Mouse (Mus musculus): ENCODE results near the gene Tor4a. TPM values are rescaled to one million over a fixed set of nuclear protein-coding genes. Genes with fewer than 3 reads are reported as not detected.
A peak's percentile ranks its signal among the peaks of the same experiment; 100 is the strongest.

The Tor4a gene
- polyA plus RNA-seq, 1 experiment from 2014 or later = 2.2 TPM

DNA sequence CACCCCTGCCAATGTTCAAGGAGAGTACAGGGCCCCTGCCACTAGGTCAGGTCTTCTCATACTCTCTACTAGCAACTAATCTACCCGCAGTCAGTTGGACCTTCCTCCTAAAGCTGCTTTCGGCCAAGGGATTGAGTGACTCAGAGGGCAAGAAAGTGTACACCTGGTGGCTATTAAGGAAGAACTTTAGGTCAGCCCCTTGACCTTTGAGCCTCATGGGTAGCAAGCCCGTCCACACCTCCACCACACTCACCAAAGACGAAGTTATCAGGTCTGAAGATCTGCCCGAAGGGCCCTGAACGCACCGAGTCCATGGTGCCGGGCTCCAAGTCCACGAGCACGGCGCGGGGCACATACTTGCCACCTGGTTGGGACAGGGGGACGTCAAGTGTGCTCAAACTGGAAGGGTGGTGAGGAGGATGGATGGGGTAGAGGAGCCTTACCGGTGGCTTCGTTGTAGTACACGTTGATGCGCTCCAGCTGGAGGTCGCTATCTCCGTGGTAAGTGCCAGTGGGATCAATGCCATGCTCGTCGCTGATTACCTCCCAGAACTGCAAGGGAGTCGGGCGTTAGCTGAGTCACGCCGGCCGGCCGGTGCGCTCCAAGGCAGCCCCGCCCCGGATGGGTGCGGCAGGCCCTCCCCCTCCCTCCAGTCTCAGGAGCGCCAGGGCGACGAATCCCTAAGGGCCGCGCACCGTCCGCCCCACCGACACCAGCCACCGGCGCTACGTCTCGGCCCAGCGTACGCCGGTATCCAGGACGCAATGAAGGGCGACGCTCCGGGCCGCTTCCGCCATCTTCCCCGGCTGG, 27.2 kb upstream of the Tor4a start:
- no peak for DNase-seq (ENCODE audit: low spot score)
- H3K27me3 ChIP-seq (replicated peaks; ENCODE audit: low read depth, poor library complexity, severe bottlenecking) = no peaks in the 10 kb centered on the region
- peaks cover 26% of the 10 kb centered on the region for H3K36me3 ChIP-seq (replicated peaks)
- peak overlapping the region; percentile 93 for H3K27ac ChIP-seq (replicated peaks)
- WGBS = 1% methylated on average over 53 of the region's 53 CpGs
- H3K9me3 ChIP-seq = no peaks in the 10 kb centered on the region
- peak overlapping the region; percentile 84 for H3K4me3 ChIP-seq
- peaks cover 26% of the 10 kb centered on the region for H3K4me1 ChIP-seq

DNA sequence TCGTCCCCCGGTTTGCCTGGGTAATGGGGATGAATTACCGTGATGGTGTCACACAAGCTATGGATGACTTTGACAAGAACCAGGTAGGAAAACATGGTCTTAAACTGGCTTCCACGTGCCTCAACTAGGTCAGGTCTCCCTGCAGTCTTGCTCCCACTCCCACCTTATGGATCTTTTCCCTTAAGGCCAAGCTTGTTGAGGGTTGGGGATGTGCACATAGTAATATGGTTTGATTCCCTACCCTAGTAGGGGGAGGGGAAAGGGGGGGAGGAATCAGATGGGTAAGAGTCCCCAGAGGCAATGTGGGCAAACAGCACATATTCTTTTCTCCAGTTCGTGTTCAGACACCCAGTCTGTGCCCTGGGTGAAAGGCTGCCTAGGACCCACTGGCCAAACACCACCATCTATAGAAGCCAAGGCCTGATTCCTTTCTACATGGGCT, 24.7 kb upstream of the Tor4a start:
- H3K36me3 ChIP-seq (replicated peaks) = peaks cover 26% of the 10 kb centered on the region
- 70% methylated on average over 5 of the region's 5 CpGs for WGBS
- DNase-seq (ENCODE audit: low spot score) = no peak
- no peak overlapping the region for H3K4me3 ChIP-seq
- H3K9me3 ChIP-seq = no peaks in the 10 kb centered on the region
- no peak overlapping the region for H3K27ac ChIP-seq (replicated peaks)
- H3K27me3 ChIP-seq (replicated peaks; ENCODE audit: low read depth, poor library complexity, severe bottlenecking) = no peaks in the 10 kb centered on the region
- peaks cover 17% of the 10 kb centered on the region for H3K4me1 ChIP-seq

DNA sequence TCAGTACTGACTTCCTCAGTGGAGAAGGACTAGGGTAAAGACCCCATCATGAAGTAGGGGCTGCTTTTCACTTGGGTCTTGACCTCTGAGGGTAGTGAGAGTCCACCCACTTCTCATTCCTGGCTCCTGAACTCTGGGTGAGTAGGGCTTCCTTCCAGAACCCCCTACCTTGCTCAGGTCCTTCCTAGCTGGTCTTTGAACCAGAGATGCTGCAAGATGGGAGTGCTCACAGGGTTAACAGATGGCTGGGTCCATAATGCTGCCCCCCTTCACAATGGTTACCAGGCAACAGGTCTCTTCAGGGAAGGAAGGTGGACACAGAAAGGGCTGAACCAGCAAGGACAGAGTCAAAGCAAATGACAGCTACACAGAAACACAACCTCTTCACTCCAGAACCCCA, 21.8 kb upstream of the Tor4a start, which contains the start of gene Fam166a:
TSS of gene Fam166a (plus strand) at position 301 of the 400 bp plus-strand sequence.
- peaks cover 5% of the 10 kb centered on the region for H3K4me1 ChIP-seq
- DNase-seq (ENCODE audit: low spot score) = no peak

DNA sequence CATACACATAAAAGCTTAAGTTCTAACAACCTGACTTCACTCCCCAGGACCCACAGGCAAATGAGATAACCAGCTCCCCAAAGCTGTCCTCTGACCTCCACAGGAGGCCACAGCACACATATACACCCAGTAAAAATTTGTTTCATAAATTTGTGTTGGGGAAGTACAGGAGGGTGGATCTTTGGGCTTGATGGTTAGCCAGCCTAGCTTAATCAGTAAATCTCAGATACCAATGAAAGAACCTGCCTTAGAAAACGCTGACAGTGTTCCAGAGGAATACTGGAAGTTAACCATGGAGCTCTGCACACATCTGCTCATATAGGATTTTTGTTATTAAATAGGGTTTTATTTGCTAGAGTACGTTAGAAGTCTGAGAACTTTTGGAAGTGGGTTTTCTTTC, 21.0 kb upstream of the Tor4a start:
- 63% methylated on average over 2 of the region's 2 CpGs for WGBS
- Histone ChIP-seq H3K4me3 (no peak overlapping the region), H3K4me1 (no peaks in the 10 kb centered on the region), H3K27me3 (replicated peaks; ENCODE audit: low read depth, poor library complexity, severe bottlenecking) (peaks cover 18% of the 10 kb centered on the region), H3K36me3 (replicated peaks) (peaks cover 14% of the 10 kb centered on the region), H3K27ac (replicated peaks) (no peak overlapping the region), H3K9me3 (no peaks in the 10 kb centered on the region)
- no peak for DNase-seq (ENCODE audit: low spot score)

More for the DNA sequence above, 21.8 kb upstream of the Tor4a start, which contains the start of gene Fam166a:
- no peak within 1 kb of the TSS for H3K4me3 ChIP-seq
- H3K9me3 ChIP-seq = no peaks in the 10 kb centered on the region
- peaks cover 22% of the 10 kb centered on the region for H3K36me3 ChIP-seq (replicated peaks)
- H3K27me3 ChIP-seq (replicated peaks; ENCODE audit: low read depth, poor library complexity, severe bottlenecking) = peaks cover 10% of the 10 kb centered on the region; the same call in 1 of the 2 replicates
- H3K27ac ChIP-seq (replicated peaks) = no peak within 1 kb of the TSS

DNA sequence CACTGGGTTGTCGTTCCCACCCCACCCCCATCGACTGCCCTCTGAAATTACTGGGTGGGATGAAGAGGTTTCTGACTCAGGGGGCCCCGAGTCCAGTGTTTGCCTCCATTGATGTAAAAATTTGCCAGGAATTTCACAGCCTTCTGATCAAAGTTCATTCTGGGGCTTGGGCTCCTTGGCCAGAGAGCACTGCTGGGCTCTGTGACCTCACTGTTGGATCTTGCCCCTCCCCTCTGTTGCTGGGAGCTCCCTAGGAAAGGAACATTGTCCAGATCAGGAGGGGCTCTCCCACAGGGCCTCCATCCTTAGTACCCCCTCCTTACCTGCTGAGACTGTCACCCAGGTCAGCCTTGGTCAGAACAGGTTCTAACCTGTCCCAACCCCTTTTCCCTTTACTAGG, 17.8 kb upstream of the Tor4a start, which contains the start of gene Stpg3:
TSS of gene Stpg3 (minus strand) at position 194 of the 400 bp plus-strand sequence.
- Histone ChIP-seq H3K27me3 (replicated peaks; ENCODE audit: low read depth, poor library complexity, severe bottlenecking) (peaks cover 25% of the 10 kb centered on the region), H3K27ac (replicated peaks) (no peak within 1 kb of the TSS), H3K4me3 (no peak within 1 kb of the TSS), H3K4me1 (peaks cover 19% of the 10 kb centered on the region), H3K36me3 (replicated peaks) (peaks cover 5% of the 10 kb centered on the region; the same call in 1 of the 2 replicates), H3K9me3 (no peaks in the 10 kb centered on the region)
- no peak for DNase-seq (ENCODE audit: low spot score)
- WGBS = 70% methylated on average over 3 of the region's 3 CpGs

DNA sequence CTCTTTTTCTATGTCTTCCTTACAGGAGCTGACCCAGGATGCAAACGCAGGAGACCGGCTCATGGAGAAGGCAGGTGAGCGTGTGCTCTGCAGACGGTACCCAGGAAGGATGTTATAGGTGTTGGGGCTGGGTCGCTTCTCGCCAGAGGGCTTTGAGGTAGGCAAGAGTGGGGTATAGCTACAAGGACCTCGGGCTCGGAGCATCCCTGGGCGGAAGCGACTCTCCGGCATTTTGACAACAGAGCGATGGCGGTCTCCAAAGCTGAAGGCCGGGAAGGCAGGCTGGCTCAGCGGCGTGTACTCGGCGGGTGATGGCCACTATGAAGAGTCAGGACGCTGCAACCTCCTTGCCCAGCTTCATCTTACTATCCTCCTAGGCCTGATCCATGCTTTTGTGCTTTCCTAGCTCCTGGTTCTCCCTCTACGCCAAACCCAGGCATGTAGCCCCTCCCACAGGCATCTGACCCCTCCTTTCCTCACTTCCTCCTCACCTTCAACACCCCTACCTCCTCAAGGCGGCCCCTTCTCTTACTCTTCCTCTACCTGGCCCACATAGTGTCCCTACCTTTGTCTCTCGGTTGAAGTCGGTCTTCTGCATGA, 16.7 kb upstream of the Tor4a start:
- 67% methylated on average over 23 of the region's 23 CpGs for WGBS
- no peak for DNase-seq (ENCODE audit: low spot score)
- peaks cover 13% of the 10 kb centered on the region for H3K36me3 ChIP-seq (replicated peaks)
- peaks cover 19% of the 10 kb centered on the region for H3K4me1 ChIP-seq
- H3K4me3 ChIP-seq = no peak overlapping the region
- peaks cover 25% of the 10 kb centered on the region for H3K27me3 ChIP-seq (replicated peaks; ENCODE audit: low read depth, poor library complexity, severe bottlenecking)
- no peaks in the 10 kb centered on the region for H3K9me3 ChIP-seq
- no peak overlapping the region for H3K27ac ChIP-seq (replicated peaks)

DNA sequence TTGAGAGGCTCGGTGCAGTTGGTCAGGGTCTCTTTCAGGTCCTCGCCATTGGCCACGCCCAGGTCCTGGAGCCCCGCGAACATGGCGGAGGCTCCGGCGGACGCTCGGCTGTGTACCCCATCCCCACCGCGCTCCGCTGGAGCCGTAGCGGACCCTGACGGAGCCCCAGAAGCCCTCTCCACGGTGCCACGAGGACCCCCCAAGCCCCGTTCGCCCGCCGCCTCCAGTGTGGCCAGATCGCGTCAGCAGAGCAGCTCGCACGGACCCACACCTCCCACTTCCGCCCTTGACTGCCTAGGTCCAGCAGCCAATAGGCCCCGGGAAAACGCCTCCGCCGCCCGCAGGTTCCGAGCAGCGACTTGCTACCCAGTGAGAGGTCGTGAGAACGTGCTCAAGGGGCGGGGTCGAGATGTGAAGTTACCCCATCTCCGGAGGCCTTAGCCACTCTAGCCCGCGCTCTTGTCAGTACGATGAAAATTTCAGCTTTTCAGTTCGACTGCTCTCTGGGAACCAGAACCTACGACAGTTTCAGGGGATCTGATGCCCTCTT, 14.5 kb upstream of the Tor4a start, which contains the start of gene Nelfb:
TSS of gene Nelfb (minus strand) at position 369 of the 550 bp plus-strand sequence.
- no peaks in the 10 kb centered on the region for H3K9me3 ChIP-seq
- peaks cover 35% of the 10 kb centered on the region for H3K36me3 ChIP-seq (replicated peaks)
- DNase-seq (ENCODE audit: low spot score) = peak; percentile 95
- peaks cover 19% of the 10 kb centered on the region for H3K4me1 ChIP-seq
- peak within 1 kb of the TSS; percentile 98 for H3K27ac ChIP-seq (replicated peaks)
- H3K4me3 ChIP-seq = peak within 1 kb of the TSS; percentile 96
- peaks cover 25% of the 10 kb centered on the region for H3K27me3 ChIP-seq (replicated peaks; ENCODE audit: low read depth, poor library complexity, severe bottlenecking)
- WGBS = under 1% methylated on average over 44 of the region's 44 CpGs

DNA sequence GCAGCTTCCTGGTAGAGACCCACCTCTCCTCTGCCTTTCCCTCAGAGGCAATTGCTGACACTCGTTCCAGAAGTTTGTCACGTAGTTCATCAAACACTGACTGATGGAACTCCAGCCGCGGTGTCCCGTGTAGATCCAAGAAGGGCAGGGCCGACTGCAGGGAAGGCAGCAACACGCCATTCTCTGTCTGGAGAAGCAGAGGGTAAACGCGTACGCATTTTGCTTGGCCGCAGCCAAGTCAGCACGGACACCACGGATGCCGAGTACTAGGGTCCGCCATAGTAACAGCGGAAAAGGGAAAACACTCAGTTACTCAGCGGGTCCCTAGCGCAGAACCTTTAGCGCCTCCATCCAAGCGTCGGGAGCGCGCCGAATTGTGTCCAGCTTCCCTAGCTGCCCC, 14.0 kb upstream of the Tor4a start:
- Histone ChIP-seq H3K4me3 (peak overlapping the region; percentile 96), H3K4me1 (peaks cover 19% of the 10 kb centered on the region), H3K27ac (replicated peaks) (peak overlapping the region; percentile 98), H3K9me3 (no peaks in the 10 kb centered on the region), H3K36me3 (replicated peaks) (peaks cover 40% of the 10 kb centered on the region), H3K27me3 (replicated peaks; ENCODE audit: low read depth, poor library complexity, severe bottlenecking) (peaks cover 25% of the 10 kb centered on the region)
- DNase-seq (ENCODE audit: low spot score) = no peak
- WGBS = under 1% methylated on average over 24 of the region's 24 CpGs

DNA sequence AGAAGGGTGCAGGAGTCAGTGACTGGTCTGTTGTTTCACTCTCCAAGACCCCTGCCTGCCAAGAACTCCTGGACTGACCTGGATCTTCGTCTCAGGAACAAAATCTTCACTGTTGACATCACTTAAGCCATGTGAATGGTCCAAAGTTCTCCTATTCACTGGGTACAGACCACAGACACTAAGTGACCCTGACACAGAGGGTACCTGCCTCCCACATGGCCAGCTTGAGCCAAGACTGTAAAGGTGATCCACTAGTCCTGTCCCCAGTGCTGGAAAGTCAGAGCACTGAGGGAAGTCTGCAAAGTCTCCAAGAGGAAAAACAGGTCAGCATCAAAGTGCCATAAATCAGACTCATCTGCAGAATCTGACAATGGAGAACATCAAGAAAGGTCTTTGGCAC, 10.9 kb upstream of the Tor4a start:
- peaks cover 71% of the 10 kb centered on the region for H3K36me3 ChIP-seq (replicated peaks)
- no peak for DNase-seq (ENCODE audit: low spot score)
- H3K4me3 ChIP-seq = no peak overlapping the region
- peaks cover 19% of the 10 kb centered on the region for H3K4me1 ChIP-seq
- H3K27me3 ChIP-seq (replicated peaks; ENCODE audit: low read depth, poor library complexity, severe bottlenecking) = peaks cover 6% of the 10 kb centered on the region
- H3K9me3 ChIP-seq = no peaks in the 10 kb centered on the region
- H3K27ac ChIP-seq (replicated peaks) = no peak overlapping the region
- 86% methylated on average over 1 of the region's 1 CpGs for WGBS

DNA sequence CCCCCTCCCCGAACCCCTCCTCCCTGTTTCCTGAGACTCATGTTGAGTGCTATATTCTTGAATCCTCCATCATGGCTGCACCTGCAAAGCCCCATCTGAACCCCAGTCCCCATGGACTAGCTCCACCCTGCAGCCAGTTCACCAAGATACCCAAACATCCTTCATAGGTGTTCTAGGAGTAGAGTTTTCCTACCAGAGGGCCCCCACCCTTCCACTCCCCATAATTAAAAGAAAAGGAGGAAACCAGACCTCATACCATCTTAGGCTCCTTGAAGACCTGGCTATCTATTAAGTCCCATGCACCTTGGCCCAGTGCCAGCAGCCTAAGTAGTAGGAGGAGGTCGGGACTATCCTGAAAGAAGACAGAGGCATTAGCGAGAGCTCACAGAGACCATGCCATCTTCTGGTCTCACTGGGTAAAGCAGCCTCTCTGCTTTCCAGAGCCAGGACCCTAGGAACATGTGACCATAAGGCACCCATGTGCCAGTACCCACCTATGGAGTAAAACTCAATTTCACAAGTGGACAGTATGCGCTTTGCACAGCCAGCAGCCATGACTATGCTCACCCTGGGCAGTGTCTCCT, 7.0 kb upstream of the Tor4a start:
- no peak overlapping the region for H3K4me3 ChIP-seq
- no peak overlapping the region for H3K27ac ChIP-seq (replicated peaks)
- 78% methylated on average over 4 of the region's 4 CpGs for WGBS
- H3K27me3 ChIP-seq (replicated peaks; ENCODE audit: low read depth, poor library complexity, severe bottlenecking) = no peaks in the 10 kb centered on the region
- peaks cover 100% of the 10 kb centered on the region for H3K36me3 ChIP-seq (replicated peaks)
- no peaks in the 10 kb centered on the region for H3K9me3 ChIP-seq
- H3K4me1 ChIP-seq = no peaks in the 10 kb centered on the region
- no peak for DNase-seq (ENCODE audit: low spot score)

DNA sequence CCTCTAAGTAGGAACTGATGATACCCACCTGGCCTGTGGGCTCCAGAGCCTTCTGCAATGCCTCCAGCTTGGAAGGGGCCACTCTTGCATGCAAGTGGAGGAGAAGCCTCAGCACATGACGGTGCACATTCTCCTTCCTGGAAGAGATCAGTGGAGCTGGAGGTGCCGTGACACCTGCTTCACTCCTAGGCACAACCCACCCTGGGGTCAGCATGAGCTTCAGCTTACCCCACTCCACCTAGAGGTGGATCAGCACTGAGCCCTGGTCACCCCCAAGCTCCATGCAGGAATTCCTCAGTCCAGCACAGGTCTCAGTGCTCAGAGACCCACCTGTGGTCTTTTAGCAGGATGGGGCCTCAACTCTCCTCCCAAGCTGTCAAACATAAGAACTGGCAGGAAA, 3.9 kb upstream of the Tor4a start:
- peaks cover 17% of the 10 kb centered on the region for H3K4me1 ChIP-seq
- H3K27me3 ChIP-seq (replicated peaks; ENCODE audit: low read depth, poor library complexity, severe bottlenecking) = peaks cover 19% of the 10 kb centered on the region
- H3K9me3 ChIP-seq = no peaks in the 10 kb centered on the region
- DNase-seq (ENCODE audit: low spot score) = no peak
- H3K27ac ChIP-seq (replicated peaks) = no peak overlapping the region
- H3K4me3 ChIP-seq = no peak overlapping the region
- peaks cover 80% of the 10 kb centered on the region for H3K36me3 ChIP-seq (replicated peaks)
- WGBS = 94% methylated on average over 2 of the region's 2 CpGs

DNA sequence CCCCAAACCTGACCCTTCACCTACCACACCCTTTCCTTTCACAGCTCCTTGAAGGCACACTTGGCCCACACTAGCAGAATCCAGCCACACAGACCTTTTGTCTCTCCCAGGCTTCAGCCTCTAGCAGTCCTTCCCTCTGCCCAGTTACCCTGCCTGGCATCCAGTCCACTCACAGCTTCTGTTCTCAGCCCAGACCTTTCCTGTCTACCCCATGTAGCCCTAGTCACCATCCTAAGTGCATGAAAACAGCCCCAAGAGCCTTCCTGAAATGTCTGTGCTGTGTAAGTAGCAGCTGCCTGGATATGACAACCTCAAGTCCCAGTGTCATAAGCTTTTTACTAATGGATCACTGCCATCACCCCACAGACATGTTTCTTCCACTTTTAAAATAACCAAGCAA, 1.3 kb upstream of the Tor4a start:
- Histone ChIP-seq H3K9me3 (no peaks in the 10 kb centered on the region), H3K27ac (replicated peaks) (no peak overlapping the region), H3K4me1 (peaks cover 32% of the 10 kb centered on the region), H3K36me3 (replicated peaks) (peaks cover 53% of the 10 kb centered on the region), H3K4me3 (no peak overlapping the region), H3K27me3 (replicated peaks; ENCODE audit: low read depth, poor library complexity, severe bottlenecking) (peaks cover 41% of the 10 kb centered on the region)
- no peak for DNase-seq (ENCODE audit: low spot score)

Data from embryonic facial prominence, embryonic 10.5 days (tissue).